Mouse (Mus musculus) T-helper 17 cell (primary cell): ENCODE measurements around the gene Ifrd2.

Experiments used
- in situ Hi-C, 2 experiments: fragments of 300-600 bp; cut with MboI, MseI; formaldehyde crosslinking; loops; 1 replicate in 1 of 2; 2 replicates in 1 of 2; pipeline ENCODE4 v1.15.1; 2025; ENCODE audit warnings: high pct_unique_total_duplicates in 2 of 2

Ifrd2 gene

DNA sequence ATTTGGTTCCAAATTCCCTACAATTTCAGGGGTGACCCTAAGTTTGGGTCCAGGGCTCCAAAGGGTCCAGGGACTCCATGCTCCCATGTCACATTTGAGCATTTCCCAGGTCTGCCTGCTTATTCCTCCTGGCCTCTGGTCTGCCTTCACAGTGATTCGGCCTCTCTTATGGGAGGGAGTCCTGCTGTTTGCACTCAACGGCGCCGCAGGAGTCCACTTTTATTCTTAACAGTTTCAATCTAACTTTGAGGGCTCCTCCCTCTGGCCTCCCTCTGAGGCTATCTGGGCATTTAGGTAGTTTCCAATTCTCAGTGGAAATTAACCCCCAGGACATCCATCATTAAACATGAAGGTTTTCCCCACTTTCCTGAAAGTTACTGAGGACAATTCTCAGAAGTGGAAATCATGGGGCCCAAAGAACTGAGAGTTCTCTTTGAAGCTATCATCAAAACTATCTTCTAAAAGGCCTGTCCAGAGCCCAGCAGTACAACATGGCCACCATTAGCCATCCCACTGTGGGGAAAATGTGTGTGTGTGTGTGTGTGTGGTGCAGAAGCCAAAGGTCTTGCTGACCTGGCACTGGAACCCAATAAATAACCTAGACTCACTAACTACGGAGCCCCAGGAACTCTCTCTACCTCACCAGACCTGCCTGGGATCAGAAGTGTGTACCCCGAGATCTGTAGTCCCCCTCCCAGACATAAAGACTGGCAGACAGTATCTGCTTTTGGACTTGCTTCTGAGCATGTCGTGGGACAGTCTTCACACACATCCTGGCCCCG is 7.0 kb downstream of the Ifrd2 start:
- in situ Hi-C loops, result no loop called here

DNA sequence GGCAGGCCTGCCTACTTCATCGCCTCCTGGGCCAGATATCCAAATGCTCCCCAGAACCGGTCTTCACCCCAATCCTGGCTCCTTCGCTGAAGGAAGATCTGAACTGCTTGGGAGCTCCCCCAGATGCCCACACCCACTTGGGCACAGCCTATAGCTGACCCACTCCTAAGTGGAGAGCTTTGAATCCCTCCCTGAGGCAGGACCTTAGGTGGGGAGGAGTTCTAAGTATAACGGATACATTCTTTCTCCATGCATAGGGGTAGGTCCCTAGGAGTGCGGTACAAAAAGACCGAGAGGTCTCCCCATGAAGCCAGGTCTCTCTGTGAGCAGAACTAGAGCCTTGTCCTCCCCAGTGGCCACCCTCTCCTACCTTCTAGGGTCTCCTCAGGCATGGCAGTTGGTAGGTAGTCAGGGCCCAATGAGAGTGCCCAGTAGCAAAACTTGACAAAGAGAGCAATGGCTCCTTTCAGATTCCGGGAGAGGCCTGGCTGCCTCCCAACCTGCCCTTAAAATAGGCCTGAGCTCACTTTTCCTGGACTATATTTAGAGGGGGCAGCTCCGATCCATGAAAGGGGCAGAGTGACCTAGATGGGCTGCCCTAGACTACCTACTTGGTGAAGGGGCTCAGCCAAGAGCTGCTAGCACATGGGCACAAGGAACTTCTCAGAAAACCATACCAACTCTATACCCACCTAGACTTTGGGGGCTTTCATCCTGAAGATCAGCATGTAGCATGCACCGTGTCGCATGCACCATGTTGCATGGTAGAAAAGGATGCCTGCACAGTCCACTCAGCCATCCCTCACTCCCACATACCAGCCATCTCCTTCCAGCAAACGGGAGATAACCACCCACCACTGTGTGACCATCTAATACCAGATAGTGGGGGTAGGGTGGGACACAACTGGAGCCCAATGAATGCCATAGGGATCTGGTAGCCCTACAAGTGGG is 9.5 kb downstream of the Ifrd2 start:
- in situ Hi-C loops, result no loop called here

DNA sequence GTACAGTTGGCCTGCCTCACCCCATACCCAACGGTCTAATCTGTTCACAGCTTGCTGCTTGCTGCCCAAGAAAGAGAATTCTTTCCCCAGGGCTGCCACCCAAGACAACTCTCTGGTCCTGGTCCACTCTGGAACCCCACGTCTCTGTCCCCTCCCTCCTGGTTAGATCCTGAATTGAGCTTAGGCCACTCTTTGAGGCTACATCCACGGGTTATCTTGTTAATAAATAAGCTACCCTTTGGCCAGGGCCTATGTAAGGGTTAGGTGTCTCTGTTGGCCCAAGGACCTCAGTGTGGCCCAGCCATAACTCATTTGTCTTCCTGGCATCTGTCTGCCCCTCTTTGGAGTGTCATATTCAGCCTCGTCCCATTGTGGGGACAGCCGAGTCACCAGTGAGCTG is 10.9 kb downstream of the Ifrd2 start:
- in situ Hi-C loops, result no loop called here

DNA sequence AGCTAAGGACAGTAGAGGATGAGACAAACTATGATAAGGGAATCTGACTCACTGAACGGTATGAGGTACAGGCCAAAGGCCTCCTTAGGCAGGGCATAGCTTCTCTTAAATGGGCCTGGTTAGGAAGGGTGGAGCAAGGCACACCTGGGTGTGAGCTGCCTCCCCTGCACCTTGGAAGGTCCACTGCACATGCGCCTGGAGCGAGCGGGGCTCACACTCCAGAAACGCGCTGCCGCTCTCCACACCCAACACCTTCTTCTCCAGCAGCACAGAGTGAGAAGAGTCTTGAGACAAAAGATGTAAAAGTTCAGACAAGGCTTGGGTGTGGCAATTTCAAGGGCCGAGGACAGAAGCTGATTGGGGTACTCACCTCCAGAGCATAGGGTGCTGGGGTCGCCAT is 12.0 kb downstream of the Ifrd2 start:
- in situ Hi-C loops, result no loop called here

DNA sequence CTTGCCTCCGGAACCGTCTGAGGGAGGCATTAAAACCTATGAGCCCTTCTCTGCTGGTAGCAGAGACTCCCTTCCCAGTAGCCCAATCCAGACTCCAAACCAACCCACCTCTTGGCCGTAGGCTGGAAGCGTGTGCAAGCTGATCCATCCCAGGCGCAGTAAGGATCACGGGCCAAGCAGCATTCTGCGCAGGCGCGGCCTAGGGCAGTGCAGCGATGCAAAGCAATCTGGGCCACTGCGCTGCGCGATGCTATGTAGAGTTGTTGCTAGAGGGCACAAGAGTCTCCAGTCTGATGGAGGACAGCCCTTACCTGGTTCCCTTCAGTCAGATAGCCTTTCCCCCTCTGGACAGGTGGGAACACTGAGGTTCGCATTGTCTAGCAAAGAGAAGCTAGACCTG is 12.4 kb downstream of the Ifrd2 start:
- in situ Hi-C loops, result loop anchor here in 1 of 2 experiments (5.0 kb wide), 2 partner anchors 42 to 77 kb away; partner anchors contain the start of gene Gnat1

DNA sequence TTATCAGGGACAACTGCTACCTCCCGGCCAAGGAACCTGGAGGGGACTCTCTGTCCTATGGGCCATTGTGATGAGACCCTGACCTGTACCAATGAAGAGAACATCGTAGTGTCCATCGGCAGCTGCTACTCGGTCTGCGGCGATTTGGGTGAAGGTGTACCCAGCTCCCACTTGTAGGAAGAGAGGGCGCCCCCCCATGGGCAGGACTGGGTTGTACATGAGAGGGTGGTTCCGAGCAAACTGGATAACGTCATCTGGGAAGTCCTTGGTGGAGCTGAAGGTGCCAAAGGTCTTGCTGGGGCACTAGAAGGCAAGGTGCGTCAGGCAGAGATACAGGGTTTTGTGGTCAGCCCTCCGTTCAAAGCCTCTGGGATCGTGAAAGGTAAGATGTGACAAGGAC is 13.3 kb downstream of the Ifrd2 start:
- in situ Hi-C loops, result loop anchor here in 1 of 2 experiments (5.0 kb wide), 2 partner anchors 42 to 77 kb away; partner anchors contain the start of gene Gnat1

DNA sequence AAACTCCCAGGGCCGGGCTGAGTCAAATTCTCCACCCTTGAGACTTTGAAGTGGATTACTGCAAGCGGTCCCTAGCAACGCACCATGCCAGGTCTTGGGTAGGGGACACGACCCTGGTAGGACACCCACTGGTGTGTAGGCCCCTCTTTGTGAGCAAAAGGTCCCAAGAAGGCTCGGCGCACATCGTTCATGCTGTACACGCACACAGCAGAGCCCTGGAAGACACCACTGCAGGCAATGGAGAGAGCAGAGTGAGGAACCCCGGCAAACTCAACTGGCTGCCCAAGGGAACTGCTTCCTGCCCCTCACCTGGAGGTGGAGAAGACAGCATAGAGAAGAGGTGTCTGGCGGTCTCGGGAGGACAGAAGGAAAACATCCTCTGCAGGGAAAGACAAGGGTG is 13.8 kb downstream of the Ifrd2 start:
- in situ Hi-C loops, result loop anchor here in 1 of 2 experiments (5.0 kb wide), 2 partner anchors 41 to 76 kb away; partner anchors contain the start of gene Gnat1

DNA sequence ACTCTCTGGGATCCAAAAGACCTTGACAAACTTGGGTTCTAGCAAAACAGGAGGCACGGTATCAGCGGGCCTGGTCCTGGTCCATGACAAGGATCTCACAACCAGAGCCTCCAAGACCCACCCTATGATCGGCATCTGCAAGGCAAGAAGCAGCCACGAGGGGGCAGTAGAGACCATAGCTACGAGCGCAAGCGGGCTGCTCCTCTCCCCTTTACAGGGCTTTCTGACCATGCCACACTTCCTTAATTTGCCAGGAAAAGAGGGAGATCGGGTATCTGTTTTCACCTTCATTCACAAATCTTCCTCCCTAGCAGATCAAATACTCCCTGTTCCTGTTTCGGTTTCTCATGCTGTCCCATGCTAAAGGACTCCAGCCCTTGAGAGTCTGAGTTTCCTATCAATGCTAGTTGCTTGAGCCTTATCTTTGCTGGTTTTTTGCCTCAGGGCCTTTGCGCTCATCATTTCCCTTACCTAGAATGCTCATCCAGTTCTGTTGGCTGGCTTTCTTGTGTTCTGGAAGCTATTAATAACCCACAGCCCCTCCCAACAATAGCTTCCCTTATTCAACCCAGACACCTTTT is 14.7 kb downstream of the Ifrd2 start:
- in situ Hi-C loops, result loop anchor here in 1 of 2 experiments (5.0 kb wide), 2 partner anchors 40 to 75 kb away; partner anchors contain the start of gene Gnat1

DNA sequence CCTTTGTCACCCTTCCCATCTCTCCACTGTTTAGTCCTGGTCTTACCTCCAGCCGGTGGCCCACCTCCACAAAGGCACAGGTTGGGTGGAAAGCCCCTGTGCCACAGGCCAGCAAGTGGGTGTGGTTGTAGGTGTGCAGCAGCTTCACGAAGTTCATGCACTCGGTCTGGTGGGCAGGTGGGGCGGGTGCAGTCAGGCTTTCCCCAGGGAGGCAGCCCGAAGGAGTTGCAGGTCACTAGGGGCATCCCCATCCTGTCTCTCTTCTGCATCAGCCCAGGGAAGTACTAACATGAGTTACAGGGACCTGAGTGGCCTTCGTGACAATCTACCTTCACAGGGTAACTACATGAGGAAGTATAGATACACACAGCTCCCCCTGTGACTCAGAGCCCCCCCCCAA is 15.8 kb downstream of the Ifrd2 start:
- in situ Hi-C loops, result loop anchor here in 1 of 2 experiments (5.0 kb wide), 2 partner anchors 39 to 74 kb away; partner anchors contain the start of gene Gnat1

DNA sequence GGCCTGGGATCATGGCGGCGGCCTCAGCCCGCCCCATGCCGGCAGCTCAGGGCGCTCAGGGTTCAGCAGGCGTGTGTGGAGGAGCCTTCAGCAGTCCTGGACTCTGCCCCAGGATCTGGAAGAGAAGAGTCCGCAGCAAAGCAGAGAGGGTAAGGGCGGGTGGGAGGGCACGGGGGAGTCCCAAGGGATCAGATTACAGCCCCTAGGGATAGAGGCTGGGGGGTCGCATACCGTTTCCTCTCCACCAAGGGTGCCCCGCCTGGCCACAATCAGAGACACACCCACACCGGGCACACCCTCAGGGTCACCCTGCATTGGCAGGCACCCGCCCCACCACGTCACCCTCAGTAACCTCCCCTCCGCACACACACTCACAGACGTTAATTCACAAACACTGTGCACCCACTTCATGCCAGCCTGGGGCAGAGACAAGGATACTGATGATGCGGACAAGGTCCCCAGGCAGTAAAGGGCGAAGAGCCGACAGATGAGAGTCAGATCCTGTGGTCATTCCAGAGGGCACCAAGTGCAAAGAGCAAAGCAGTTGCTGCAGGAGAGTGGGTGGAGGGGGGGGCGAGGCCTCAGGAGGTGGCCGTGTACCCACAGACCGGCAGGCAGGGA is 17.7 kb downstream of the Ifrd2 start:
- in situ Hi-C loops, result no loop called here

DNA sequence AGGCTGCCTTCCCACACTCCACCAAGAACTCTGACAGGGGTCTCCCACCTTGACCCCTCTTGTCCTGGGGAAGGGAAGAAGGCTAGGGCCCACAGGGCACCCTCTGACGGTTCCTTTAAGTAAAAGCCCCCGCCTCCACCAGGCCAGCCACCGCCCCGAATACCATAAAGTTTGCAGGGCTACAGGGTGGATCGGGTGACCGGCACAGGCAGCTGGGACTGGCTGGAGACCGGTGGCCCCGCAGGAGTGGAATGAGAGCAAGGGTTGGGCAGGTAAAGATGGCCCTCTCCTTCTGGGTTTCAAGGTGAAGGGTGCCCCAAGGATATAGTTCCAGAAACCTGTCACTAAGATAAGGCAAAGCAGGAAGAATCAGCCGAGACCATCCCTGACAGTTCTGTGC is 19.1 kb downstream of the Ifrd2 start:
- in situ Hi-C loops, result no loop called here

DNA sequence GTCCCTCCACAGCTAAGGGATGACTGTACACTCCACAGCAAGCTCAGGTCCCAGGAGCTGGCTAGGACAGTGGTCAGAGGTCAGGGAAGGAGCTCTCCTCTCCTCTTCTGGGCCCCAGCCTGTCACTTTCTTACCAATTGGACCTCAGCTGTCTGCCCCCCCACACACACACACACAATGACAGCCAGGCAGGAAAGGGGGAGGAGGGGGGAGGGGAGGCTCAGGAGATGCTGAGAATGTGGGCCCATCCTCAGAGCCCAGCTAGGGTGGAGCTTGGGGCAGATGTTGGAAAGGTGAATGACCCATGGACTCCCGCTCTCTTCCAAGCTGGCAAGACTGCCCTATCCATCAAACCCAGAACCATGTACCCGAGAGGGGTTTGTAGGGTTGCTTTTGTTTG is 19.6 kb downstream of the Ifrd2 start:
- in situ Hi-C loops, result no loop called here

DNA sequence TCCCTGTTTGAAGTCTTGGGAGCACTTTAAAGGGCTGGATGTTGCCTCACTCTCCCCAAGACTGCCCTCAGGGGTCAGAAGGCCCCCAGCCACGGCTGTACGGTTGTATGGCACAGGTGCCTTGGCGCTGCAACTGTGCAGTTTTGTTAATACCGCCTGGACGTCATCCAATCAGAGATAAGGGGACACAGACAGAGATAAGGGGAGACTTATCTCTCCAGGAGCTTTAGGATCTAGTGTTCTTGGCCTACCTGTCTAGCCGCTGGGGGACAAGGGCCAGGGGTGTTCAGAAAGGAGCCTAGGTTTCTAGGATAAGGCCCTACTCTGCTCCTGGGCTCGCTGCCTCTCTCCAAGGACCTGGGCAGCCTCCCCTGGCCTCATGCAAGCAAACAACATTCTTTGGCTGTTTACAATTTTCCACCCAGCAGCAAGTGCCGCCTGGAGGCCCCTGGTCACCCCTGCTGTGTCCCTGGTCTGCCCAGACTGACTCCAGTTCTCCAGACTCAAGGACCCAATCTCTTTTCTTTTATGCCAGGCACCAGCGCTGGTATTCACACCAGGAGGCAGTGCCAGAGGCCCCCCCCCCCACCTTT is 20.3 kb downstream of the Ifrd2 start:
- in situ Hi-C loops, result no loop called here

DNA sequence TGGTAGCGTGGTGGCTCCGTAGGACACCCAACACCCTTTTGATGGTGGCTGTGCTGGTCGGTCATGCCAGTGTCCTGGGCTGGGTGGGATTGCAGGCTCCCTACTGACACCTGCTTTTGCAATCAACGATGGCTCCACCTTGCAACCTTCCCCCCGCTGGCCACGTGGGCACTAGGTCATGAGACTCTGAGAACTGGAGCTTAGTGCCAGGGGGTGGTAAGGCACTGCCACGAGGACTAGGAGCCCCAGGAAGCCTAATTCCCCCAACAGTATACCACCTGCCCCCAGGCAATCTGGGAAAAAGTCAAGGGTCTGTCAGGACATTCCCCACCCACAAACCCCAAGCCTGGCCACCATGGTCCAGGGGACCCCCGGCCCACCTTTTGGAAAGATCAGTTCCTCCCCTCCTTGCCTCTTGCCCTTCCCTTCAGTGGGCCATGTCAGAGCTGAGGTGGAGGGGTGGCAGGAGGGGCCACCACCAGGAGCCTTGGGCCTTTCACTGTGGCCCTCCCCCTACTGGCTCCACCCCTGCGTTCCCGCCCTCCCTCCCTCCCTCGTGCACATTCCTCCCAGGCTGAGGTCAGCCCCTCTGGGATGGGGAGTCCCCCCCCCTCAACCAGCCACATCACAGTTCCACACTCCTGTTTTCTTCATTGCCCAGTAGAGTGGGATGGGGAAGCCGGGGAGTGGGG is 21.4 kb downstream of the Ifrd2 start, which contains the start of gene Sema3b:
TSS of gene Sema3b (minus strand) at position 489 of the 692 bp plus-strand sequence.
- in situ Hi-C loops, result no loop called here

DNA sequence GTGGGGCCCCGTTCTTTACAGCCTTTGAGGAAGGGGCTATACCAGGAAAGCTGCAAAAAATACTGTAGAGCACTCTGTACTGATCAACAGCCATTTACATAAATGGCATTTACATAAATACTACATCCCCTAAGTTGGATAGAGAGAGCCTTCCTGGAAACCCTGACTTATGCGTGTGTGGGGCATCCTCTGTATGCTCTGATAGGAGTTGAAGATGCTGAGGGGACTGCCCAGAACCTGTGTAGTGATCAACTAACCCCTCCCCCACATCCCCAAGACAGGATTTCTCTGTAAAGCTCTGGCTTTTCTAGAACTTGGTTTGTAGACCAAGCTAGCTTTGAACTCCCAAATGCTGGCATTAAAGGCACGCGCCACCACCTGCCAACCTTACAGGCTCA is 22.0 kb downstream of the Ifrd2 start:
- in situ Hi-C loops, result no loop called here

DNA sequence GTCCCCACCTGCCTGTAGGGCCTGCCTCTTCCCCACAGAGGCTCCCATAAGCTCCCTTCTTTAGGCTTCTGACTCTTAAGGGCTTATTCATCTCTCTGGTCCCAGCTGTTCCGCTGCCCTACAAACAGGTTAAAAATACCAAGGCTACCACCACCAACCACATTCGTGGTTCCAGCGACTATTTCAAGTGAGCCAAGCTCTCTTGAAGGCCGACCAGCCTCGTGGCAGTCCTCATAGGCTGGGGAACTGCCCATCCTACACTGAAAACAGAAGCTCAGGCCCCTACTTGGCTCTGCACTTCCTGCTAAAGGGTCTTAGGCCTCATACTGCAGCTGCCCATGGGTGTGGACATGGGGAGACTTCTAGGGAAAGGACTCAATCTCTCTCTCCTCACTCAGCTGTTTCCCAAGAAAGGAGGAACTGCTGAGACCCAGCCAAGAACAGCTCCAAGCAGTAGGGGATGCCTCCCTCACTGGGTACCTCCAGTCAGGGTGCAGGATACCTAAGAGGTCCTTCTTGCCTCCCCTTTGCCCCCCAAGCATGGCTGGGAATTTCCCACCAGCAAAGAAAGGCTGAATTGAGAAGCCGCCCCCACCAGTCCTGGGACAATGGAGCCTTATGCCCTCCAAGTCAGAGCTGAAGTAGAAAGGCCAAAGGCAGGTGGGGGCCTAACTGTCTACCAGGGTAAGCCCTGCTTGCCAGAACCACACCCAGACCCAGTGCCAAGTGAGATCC is 24.2 kb downstream of the Ifrd2 start:
- in situ Hi-C loops, result no loop called here

DNA sequence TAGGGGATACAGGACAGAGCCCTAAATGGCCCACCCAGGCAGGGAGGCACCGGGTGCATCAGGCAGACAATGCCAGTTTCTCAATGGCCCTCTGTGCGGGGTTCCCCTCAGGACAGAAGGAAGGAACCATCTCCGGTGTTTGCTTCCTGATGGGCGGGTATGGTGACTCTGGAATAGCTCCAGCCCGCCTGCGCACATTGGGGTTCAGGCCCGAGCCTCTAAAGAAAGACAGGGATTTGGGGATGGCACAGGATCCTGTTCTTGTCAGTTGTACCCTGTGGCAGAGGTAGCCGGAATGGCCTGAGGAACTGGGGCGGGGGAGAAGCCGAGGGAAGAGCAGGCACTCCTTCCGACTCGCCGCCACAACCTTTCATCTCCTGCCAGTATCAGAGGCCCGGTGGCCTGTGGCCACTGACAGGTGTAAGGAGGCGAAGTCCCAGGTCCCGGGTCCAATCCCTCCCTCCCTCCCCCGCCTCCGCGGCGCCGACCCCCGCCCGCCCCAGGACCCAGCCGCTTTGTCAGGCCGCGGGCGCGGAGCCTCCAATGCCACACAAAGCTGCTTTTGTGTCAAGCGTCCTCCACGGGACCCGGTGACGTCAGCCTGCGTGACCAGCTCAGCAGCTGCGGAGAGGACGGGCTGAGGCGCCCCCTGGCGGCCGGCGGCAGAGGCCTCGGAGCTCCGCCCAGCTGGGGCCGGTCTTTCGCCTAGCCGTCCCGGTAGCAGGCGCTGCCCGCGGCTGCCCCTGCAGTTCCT is 24.9 kb downstream of the Ifrd2 start:
- in situ Hi-C loops, result no loop called here

DNA sequence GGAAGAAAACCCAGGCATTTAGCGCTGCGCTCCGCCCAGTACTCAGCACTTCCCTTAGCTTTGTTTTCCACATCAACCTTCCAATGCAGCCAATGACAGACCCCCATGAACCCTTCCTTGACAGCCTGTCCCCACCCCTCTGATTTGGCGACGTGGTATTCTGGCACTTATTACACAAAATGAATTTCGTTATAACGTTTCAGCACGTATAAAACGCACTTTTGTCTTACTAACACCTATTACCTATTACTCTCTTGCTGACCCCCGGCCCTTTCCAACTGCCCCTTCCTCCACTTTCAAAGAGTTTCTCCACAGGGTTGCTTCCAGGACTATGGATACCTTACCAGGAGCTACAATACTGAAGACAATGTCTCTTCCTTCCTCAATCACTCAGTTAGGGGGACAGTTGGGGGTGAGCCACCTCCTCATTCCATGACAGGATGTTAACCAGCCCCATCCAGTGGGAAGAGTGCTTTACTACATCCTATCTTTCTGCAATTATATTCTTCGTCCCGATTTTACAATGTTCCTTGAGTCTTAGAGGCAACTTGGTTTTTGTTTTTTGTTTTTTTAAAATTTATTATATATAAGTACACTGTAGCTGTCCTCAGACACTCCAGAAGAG is 25.6 kb downstream of the Ifrd2 start:
- in situ Hi-C loops, result no loop called here
